Mouse (Mus musculus) right cerebral cortex, postnatal 25 days (tissue): ENCODE measurements around the gene Ppp1cc.
"Not testable (repeated sequence)": the region's sequence is repeated elsewhere in the genome, so short reads cannot be mapped to it uniquely, and the experiment has no call there.

Experiments
- DNase-seq: peaks from one replicate; pipeline ENCODE4 v3.0.0; 2022

Ppp1cc gene

GRCm38 (mm10) chr5:122138856-122139255 is 19.2 kb upstream of the Ppp1cc start:
- DNase-seq = no peak

GRCm38 (mm10) chr5:122139771-122140170 is 18.3 kb upstream of the Ppp1cc start:
- DNase-seq = not testable (repeated sequence)

- no peak for DNase-seq
Measured at GRCm38 (mm10) chr5:122140723-122141122, 17.4 kb upstream of the Ppp1cc start, which contains the start of gene Ccdc63. TSS of gene Ccdc63 (minus strand) at chr5:122140823.

- no peak for DNase-seq
Measured at GRCm38 (mm10) chr5:122142230-122142992, 15.7 kb upstream of the Ppp1cc start.

GRCm38 (mm10) chr5:122143543-122143942 is 14.5 kb upstream of the Ppp1cc start:
- peak; percentile 62 for DNase-seq

- no peak for DNase-seq
Measured at GRCm38 (mm10) chr5:122144825-122145224, 13.3 kb upstream of the Ppp1cc start.

- DNase-seq = no peak
Measured at GRCm38 (mm10) chr5:122145381-122146055, 12.6 kb upstream of the Ppp1cc start.

- no peak for DNase-seq
Measured at GRCm38 (mm10) chr5:122146056-122146580, 12.0 kb upstream of the Ppp1cc start.

- DNase-seq = no peak
Measured at GRCm38 (mm10) chr5:122146609-122147008, 11.5 kb upstream of the Ppp1cc start.

GRCm38 (mm10) chr5:122148107-122148506 is 10.0 kb upstream of the Ppp1cc start:
- DNase-seq = no peak

- no peak for DNase-seq
Measured at GRCm38 (mm10) chr5:122149259-122149658, 8.8 kb upstream of the Ppp1cc start.

GRCm38 (mm10) chr5:122152508-122152907 is 5.6 kb upstream of the Ppp1cc start:
- DNase-seq = not testable (repeated sequence)

- DNase-seq = no peak
Measured at GRCm38 (mm10) chr5:122154006-122154405, 4.1 kb upstream of the Ppp1cc start.

GRCm38 (mm10) chr5:122154782-122155181 is 3.3 kb upstream of the Ppp1cc start:
- no peak for DNase-seq

- DNase-seq = no peak
Measured at GRCm38 (mm10) chr5:122155613-122156012, 2.5 kb upstream of the Ppp1cc start.

GRCm38 (mm10) chr5:122156486-122156885 is 1.6 kb upstream of the Ppp1cc start:
- no peak for DNase-seq

GRCm38 (mm10) chr5:122158557-122159515 is 758 bp downstream of the Ppp1cc start:
- peak; percentile 32 for DNase-seq

- DNase-seq = no peak
Measured at GRCm38 (mm10) chr5:122163194-122163593, 5.1 kb downstream of the Ppp1cc start.

- DNase-seq = no peak
Measured at GRCm38 (mm10) chr5:122164011-122164410, 5.9 kb downstream of the Ppp1cc start.

- DNase-seq = peak; percentile 75
Measured at GRCm38 (mm10) chr5:122165233-122165915, 7.3 kb downstream of the Ppp1cc start.

- no peak for DNase-seq
Measured at GRCm38 (mm10) chr5:122166636-122167161, 8.6 kb downstream of the Ppp1cc start.
